Mouse (Mus musculus): ENCODE data around the gene Znrd1as. TPM values are rescaled to one million over a fixed set of nuclear protein-coding genes. Genes with fewer than 3 reads are reported as not detected.
A peak's percentile ranks its signal among the peaks of the same experiment; 100 is the strongest.

The Znrd1as gene
- total and polyA plus RNA-seq, 2 experiments from 2014 or later, result 8.2 TPM; not detected in 1

DNA sequence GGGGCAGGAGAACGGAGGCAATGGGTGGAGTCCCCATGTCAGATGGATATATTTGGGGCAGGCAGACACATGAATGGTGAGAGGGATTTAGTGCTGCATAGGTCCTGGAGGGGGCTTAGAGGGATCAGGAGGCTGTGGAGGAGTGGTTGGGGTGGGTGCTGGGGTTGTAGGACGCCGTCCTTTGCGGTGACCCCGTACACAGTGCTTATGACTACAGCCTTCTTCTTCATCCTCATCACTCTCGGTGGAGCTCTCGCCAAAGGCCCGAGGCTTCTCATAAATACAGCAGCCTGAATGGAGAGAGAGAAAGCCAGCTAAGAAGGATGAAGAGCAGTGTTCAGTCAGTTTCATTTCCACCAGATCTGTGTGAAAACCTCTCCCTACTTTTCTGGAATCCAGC lies 9.1 kb upstream of the Znrd1as start:
- Histone ChIP-seq H3K9ac (replicated peaks; ENCODE audit: low read depth, low read length) (no peak overlapping the region), H3K4me2 (ENCODE audit: low read depth, low read length) (no peak overlapping the region), H3K9me3 (replicated peaks; ENCODE audit: control insufficient read depth, low read length) (no peaks in the 10 kb centered on the region), H3K36me3 (replicated peaks; ENCODE audit: control insufficient read depth, insufficient read depth, low read length) (peaks cover 13% of the 10 kb centered on the region; the same call in 1 of the 2 replicates), H3K4me1 (ENCODE audit: control insufficient read depth, insufficient read depth) (peaks cover 19% of the 10 kb centered on the region; the same call in 1 of the 2 replicates), H3K27me3 (ENCODE audit: control insufficient read depth, insufficient read depth, low read length) (peaks cover 25% of the 10 kb centered on the region), H3K4me3 (ENCODE audit: low read depth, low read length) (no peak overlapping the region), H3K27ac (ENCODE audit: low read depth) (no peak overlapping the region)
- no peak for TF ChIP-seq CTCF (IDR thresholded peaks at IDR 0.05; ENCODE audit: low read depth)
- no peak for TF ChIP-seq EP300 (IDR thresholded peaks at IDR 0.05; ENCODE audit: low read depth)
- no peak for ATAC-seq (ENCODE audit: insufficient read depth, low read depth)
- DNase-seq (ENCODE audit: low spot score), result no peak
- WGBS, result 85% methylated on average over 8 of the region's 8 CpGs

DNA sequence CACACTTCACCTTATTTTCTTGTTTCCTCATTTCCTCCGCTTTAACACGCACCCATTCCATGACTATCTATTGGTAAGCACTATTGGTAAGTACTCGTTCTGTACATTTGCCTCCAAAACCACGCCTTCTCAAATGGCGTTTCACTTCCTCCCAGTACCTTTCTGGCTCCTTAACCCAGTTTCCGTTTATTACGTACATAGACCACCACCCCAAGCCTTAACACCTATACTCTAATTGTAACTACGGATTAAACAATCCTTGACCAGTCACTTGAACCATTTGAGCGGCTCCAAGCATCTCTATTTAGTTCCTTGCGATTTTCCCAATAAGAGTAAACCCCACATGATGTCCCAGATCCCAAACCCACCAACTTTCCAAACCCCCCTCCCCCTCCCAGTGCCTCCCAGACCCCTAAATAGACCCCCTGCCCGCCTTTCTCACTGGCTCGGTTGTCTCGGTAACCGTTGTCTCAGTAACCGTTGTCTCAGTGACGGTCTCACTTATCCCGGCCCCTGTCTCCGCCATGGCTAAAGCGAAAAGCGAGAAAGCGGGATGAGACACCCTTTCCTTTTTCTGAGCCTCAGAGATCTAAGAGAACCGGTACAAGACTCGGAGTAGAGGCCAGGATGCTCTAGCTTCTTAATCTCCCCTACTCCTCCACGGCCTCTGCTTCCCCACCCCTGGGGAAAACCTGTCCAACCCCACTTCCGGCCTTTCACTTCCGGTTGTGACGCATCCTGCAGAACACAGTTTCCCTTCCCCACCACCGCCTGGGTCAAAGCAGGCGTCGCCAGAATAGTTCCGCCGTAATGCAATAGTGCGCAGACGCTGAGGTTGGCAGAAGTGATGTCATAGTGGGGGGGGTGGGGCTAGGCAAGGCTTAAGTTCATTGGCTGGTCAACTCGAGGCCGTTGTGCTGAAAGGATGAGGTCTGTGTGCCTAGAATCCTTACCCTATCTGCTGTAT lies 7.1 kb upstream of the Znrd1as start, which contains the start of gene Ppp1r11:
TSS of gene Ppp1r11 (minus strand) at position 761 of the 967 bp plus-strand sequence.
- H3K27me3 ChIP-seq (ENCODE audit: control insufficient read depth, insufficient read depth, low read length), result peaks cover 5% of the 10 kb centered on the region
- peak; percentile 99 for ATAC-seq (ENCODE audit: insufficient read depth, low read depth)
- H3K27ac ChIP-seq (ENCODE audit: low read depth), result peak within 1 kb of the TSS; percentile 69
- no peaks in the 10 kb centered on the region for H3K9me3 ChIP-seq (replicated peaks; ENCODE audit: control insufficient read depth, low read length)
- H3K9ac ChIP-seq (replicated peaks; ENCODE audit: low read depth, low read length), result peak within 1 kb of the TSS; percentile 53
- H3K4me3 ChIP-seq (ENCODE audit: low read depth, low read length), result peak within 1 kb of the TSS; percentile 62
- WGBS, result 2% methylated on average over 36 of the region's 36 CpGs
- peaks cover 27% of the 10 kb centered on the region for H3K36me3 ChIP-seq (replicated peaks; ENCODE audit: control insufficient read depth, insufficient read depth, low read length)
- DNase-seq (ENCODE audit: low spot score), result peak; percentile 98
- H3K4me2 ChIP-seq (ENCODE audit: low read depth, low read length), result peak within 1 kb of the TSS; percentile 78
- TF ChIP-seq CTCF (IDR thresholded peaks at IDR 0.05; ENCODE audit: low read depth) (no peak), EP300 (IDR thresholded peaks at IDR 0.05; ENCODE audit: low read depth) (peak; percentile 76; the same call in 1 of the 2 replicates)
- peaks cover 19% of the 10 kb centered on the region; the same call in 1 of the 2 replicates for H3K4me1 ChIP-seq (ENCODE audit: control insufficient read depth, insufficient read depth)

DNA sequence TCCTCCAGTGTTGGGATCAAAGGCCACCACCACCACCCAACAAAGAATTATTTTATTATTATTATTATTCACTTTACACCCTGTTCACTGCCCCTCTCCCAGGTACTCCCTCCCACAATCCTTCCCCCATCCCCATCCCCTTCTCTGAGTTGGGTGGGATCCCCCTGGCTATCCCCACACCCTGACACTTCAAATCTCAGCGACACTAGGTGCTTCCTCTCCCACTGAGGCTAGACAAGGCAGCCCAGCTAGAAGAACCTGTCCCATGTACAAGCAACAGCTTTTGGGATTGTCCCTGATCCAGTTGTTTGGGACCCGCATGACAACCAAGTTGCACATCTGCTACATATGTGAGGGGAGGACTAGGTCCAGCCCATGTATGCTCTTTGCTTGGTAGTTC lies 5.8 kb upstream of the Znrd1as start:
- peaks cover 30% of the 10 kb centered on the region for H3K36me3 ChIP-seq (replicated peaks; ENCODE audit: control insufficient read depth, insufficient read depth, low read length)
- H3K27ac ChIP-seq (ENCODE audit: low read depth), result no peak overlapping the region
- ATAC-seq (ENCODE audit: insufficient read depth, low read depth) (no peak), DNase-seq (ENCODE audit: low spot score) (no peak)
- no peak overlapping the region for H3K4me3 ChIP-seq (ENCODE audit: low read depth, low read length)
- H3K4me1 ChIP-seq (ENCODE audit: control insufficient read depth, insufficient read depth), result peaks cover 8% of the 10 kb centered on the region; the same call in 1 of the 2 replicates
- TF ChIP-seq CTCF (IDR thresholded peaks at IDR 0.05; ENCODE audit: low read depth) (no peak), EP300 (IDR thresholded peaks at IDR 0.05; ENCODE audit: low read depth) (no peak)
- WGBS, result 84% methylated on average over 2 of the region's 2 CpGs
- H3K4me2 ChIP-seq (ENCODE audit: low read depth, low read length), result no peak overlapping the region
- H3K9ac ChIP-seq (replicated peaks; ENCODE audit: low read depth, low read length), result no peak overlapping the region
- no peaks in the 10 kb centered on the region for H3K27me3 ChIP-seq (ENCODE audit: control insufficient read depth, insufficient read depth, low read length)
- no peaks in the 10 kb centered on the region for H3K9me3 ChIP-seq (replicated peaks; ENCODE audit: control insufficient read depth, low read length)

DNA sequence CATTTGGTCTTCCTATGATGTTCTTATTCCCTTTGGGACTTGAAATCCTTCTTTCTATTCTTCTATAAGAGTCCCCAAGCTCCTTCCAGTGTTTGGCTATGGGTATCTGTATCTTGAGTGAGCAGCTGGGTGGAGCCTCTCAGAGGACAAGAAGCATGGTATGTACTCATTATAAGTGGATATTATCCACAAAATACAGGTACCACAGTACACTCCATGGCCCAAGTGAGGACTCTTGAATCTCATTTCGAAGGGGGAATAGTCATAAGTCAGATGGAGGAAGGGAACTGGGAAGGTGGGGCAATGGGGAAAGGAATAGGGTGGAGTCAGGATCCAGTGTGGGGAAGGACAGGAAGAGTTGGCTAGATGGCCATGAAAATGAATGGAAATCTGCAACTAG lies 5.3 kb upstream of the Znrd1as start:
- DNase-seq (ENCODE audit: low spot score), result no peak
- Histone ChIP-seq H3K4me2 (ENCODE audit: low read depth, low read length) (no peak overlapping the region), H3K4me3 (ENCODE audit: low read depth, low read length) (no peak overlapping the region), H3K36me3 (replicated peaks; ENCODE audit: control insufficient read depth, insufficient read depth, low read length) (peaks cover 30% of the 10 kb centered on the region), H3K9ac (replicated peaks; ENCODE audit: low read depth, low read length) (no peak overlapping the region), H3K4me1 (ENCODE audit: control insufficient read depth, insufficient read depth) (peaks cover 8% of the 10 kb centered on the region; the same call in 1 of the 2 replicates), H3K27ac (ENCODE audit: low read depth) (no peak overlapping the region), H3K9me3 (replicated peaks; ENCODE audit: control insufficient read depth, low read length) (no peaks in the 10 kb centered on the region), H3K27me3 (ENCODE audit: control insufficient read depth, insufficient read depth, low read length) (no peaks in the 10 kb centered on the region)
- 88% methylated on average over 1 of the region's 1 CpGs for WGBS
- TF ChIP-seq CTCF (IDR thresholded peaks at IDR 0.05; ENCODE audit: low read depth), result no peak
- no peak for TF ChIP-seq EP300 (IDR thresholded peaks at IDR 0.05; ENCODE audit: low read depth)
- no peak for ATAC-seq (ENCODE audit: insufficient read depth, low read depth)

DNA sequence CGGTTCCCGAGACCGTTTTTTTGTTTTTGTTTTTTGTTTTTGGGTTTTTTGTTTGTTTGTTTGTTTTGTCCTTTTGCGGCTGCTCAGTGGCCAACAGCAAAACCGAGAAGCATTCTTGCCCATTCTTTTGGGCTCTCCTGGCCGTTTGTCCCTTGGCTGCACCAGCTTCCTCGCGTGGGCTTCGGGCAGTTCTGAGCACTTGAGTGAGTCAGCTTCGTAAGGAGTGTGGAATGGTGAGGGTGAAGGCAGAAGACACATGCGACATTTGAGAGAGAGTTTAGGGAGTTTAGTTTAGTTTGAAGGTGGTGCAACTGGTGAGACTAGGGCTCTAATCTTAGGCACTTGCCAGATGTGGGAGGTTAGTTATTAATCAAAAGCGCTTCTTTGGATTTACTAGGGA lies 492 bp downstream of the Znrd1as start:
- H3K9ac ChIP-seq (replicated peaks; ENCODE audit: low read depth, low read length), result peak overlapping the region; percentile 72
- ATAC-seq (ENCODE audit: insufficient read depth, low read depth) (no peak), DNase-seq (ENCODE audit: low spot score) (no peak)
- H3K4me1 ChIP-seq (ENCODE audit: control insufficient read depth, insufficient read depth), result peaks cover 9% of the 10 kb centered on the region
- peak overlapping the region; percentile 78 for H3K4me2 ChIP-seq (ENCODE audit: low read depth, low read length)
- H3K36me3 ChIP-seq (replicated peaks; ENCODE audit: control insufficient read depth, insufficient read depth, low read length), result peaks cover 17% of the 10 kb centered on the region
- TF ChIP-seq EP300 (IDR thresholded peaks at IDR 0.05; ENCODE audit: low read depth) (no peak), CTCF (IDR thresholded peaks at IDR 0.05; ENCODE audit: low read depth) (no peak)
- no peaks in the 10 kb centered on the region for H3K27me3 ChIP-seq (ENCODE audit: control insufficient read depth, insufficient read depth, low read length)
- H3K9me3 ChIP-seq (replicated peaks; ENCODE audit: control insufficient read depth, low read length), result no peaks in the 10 kb centered on the region
- WGBS, result 9% methylated on average over 12 of the region's 12 CpGs
- H3K27ac ChIP-seq (ENCODE audit: low read depth), result peak overlapping the region; percentile 82
- H3K4me3 ChIP-seq (ENCODE audit: low read depth, low read length), result peak overlapping the region; percentile 81
